Mouse (Mus musculus) natural killer cell, adult 2 months (primary cell): ENCODE data around the gene Evi2a.

Experiments
- DNase-seq, 2 experiments: peaks; one replicate each; pipeline ENCODE4 v3.0.0; 2022; ENCODE audit warnings: low spot score in 2 of 2

Evi2a gene

DNA sequence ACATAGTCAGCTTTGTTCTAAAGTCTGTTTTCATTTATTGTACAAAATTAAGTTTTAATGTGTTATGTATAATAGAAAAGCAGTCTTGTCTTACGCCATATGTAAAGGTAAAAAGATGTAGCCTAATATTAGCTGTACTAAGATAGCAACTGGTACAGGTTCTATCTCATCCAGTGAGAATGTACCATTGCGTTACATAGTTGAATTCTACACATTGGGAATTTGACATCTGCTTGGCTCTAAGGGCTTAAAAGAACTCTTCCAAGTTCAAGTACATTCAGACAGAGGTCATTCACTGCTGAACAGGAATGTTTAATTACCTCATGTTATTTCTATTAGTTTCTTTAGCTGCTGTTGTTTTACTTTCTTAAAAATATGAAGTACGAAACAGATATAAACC is 3.9 kb downstream of the Evi2a start:
- no peak for DNase-seq

GRCm38 (mm10) chr11:79524310-79524575 is 6.2 kb downstream of the Evi2a start:
- DNase-seq, result peak; percentile 31 to 42

DNA sequence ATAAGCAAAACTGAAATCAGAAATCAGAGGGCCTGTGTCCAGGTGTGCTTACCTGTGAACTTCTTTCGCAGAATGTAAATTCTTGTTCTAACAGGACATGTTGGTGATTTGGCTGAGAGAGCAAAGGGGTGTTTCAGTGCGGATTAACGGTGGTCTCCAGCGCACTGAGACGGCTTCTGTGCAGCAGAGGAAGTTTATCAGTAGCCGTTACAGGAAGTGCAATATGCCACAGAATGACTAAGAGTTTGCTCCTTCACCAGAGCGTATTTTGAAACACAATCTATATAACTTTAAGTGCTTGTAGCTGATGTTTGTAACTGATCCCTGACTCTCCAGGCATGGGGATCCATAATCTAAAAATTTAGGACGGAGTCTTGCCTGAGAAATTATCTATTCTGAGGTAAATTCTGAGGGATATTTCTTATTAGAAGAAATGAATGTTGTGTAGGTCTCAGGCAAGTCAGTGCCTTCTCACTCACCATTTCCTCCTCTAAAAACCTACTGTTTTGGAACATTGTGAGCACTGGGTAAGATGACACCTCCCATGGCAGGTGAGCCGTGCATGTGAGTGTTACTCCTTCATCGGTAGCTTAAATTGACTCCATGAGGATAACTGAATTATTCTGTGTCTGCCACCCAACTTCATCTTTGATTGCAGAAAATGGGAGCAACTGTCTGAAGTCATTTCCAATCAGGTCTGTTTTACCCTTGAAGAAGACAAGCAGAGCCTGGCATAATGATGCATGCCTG is 6.7 kb downstream of the Evi2a start, which contains the start of gene Evi2b:
TSS of gene Evi2b (minus strand) at position 203 of the 750 bp plus-strand sequence.
- DNase-seq, result peak; percentile 59 to 60

DNA sequence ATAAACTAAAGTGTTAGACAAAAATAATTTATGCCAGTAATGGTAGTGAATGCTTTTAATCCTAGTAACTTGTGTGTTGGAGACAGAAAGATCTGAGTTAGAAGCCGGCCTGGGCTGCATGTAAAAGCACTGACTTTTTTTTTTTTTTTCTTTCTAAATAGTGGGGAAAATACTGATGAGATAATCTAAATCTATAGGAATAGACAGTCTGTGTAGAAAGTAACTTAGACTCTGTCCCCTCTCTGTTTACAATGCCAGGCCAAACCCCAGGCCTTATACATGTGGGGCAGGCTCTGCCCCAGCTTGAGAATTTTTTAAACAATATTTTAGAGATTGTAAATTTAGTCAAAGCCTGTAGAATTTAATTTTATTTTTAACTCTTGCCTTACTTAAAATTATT is 7.5 kb downstream of the Evi2a start:
- DNase-seq, result no peak

DNA sequence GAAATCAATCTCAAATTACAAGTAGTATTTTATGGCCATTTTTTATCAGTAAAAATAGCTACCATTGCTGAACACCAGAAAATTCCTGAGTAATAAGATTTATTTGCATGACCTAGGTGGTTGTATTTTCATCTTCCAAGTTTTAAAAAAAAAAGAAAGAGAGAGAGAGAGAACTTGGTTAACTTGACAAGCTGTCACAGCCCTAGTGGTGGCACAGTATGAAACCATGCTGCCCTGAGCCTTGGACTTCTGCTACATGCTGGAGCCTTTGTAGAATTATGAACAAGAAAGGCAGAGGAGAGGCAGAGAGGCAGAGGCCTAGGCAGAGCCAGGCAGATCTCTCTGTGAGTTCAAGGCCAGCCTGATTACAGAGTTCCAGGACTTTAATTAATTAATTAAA is 8.5 kb downstream of the Evi2a start:
- DNase-seq, result peak in 1 of 2 experiments; percentile 45

- DNase-seq, result no peak
These were observed 9.6 kb downstream of the Evi2a start for GRCm38 (mm10) chr11:79520772-79521171.

GRCm38 (mm10) chr11:79519878-79520291 is 10.5 kb downstream of the Evi2a start:
- DNase-seq, result peak; percentile 64 to 65

DNA sequence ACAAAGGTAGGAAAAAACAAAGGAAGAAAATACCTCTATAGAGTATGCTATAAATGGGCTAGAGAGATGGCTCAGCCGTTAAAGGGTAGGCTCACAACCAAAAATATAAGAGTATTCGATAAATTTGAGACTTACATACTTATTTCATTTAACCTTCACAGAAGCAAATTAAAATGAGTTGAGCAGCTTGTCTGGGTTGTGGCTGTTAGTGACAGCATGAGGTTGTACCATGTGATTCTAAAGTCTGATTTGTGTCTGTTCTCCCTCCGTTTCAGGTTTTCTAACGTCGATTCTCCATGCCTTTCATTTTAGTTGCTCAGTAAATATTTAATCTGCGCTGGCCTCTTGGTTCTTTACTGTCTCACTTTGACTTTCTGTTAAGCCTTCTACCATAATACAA is 11.1 kb downstream of the Evi2a start:
- no peak for DNase-seq

DNA sequence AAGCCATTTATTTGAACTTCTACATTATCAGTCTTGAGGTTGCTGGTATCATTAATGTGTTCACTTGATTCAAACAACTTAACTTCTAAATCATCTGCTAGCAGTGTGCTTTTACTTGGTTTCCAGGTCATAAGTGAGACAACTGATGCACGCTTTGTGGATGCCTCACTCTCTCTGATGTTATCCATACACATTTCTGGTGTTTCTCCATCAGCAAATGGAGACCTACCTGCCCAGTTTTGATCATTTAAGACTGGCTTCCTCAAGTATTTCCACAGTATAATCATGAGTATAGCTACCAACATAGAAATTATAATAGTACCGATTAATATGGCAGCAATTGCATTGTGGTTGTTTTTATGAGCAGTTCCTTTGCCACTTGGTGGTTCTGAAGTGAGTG is 14.6 kb downstream of the Evi2a start:
- no peak for DNase-seq

- no peak for DNase-seq
These were observed 15.1 kb downstream of the Evi2a start for GRCm38 (mm10) chr11:79515331-79515730.

- DNase-seq, result no peak
These were observed 18.4 kb downstream of the Evi2a start for GRCm38 (mm10) chr11:79511970-79512369.

DNA sequence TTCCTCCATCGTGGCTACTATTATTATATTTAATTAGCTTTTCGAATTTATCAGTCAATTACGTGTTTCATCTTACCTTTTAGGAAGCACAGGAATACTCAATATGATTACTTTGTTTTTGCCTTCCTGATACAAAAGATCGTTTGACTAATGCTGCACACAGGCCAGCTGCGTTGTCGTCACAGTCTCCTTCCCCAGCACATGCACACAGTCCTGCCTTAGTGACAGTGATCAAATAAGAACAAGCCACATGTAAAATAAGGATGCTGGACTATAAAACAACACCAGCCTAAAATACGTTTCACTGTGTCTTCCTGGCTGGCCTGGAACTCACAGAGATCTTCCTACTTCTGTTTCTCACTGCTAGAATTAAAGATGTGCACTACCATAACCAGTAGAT is 25.9 kb downstream of the Evi2a start:
- no peak for DNase-seq

DNA sequence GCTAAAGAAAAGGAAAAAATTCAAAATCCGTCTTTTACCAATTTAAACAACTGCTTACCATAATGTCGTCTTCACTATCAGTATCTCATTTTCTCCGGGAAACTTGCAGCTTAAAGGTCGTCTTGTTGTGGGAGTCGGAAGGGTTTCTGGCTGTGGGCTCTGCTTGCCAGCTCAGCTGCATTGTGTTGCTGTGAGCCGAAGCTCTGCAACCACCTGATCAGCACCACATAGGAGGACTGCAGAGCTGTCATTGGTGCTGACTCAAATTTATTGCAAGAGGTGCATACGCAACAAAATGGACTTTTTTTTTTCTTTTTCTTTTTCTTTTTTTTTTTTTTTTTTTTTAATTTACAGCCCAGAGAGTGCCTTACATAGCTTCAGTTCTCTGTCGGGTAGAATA is 26.6 kb downstream of the Evi2a start, which contains the start of gene Omg:
TSS of gene Omg (minus strand) at position 240 of the 400 bp plus-strand sequence.
- no peak for DNase-seq

DNA sequence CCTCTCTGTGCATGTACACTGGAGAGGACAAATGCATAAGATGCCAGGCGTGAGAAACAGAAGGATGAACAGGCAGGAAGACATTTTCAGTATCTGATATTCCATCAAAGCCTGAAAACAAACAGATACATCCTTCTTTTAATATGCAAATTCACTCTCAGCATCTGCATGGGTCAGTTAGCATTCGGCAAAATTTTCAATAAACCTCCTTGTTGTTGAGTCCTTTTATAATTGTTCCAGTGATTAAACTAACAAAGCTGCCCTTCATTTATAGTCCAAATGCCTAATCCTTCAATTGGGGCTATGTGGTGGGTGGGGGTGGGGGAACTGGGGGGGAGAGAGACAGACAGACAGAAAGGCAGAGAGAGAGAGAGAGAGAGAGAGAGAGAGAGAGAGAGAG is 27.5 kb downstream of the Evi2a start:
- DNase-seq, result no peak

DNA sequence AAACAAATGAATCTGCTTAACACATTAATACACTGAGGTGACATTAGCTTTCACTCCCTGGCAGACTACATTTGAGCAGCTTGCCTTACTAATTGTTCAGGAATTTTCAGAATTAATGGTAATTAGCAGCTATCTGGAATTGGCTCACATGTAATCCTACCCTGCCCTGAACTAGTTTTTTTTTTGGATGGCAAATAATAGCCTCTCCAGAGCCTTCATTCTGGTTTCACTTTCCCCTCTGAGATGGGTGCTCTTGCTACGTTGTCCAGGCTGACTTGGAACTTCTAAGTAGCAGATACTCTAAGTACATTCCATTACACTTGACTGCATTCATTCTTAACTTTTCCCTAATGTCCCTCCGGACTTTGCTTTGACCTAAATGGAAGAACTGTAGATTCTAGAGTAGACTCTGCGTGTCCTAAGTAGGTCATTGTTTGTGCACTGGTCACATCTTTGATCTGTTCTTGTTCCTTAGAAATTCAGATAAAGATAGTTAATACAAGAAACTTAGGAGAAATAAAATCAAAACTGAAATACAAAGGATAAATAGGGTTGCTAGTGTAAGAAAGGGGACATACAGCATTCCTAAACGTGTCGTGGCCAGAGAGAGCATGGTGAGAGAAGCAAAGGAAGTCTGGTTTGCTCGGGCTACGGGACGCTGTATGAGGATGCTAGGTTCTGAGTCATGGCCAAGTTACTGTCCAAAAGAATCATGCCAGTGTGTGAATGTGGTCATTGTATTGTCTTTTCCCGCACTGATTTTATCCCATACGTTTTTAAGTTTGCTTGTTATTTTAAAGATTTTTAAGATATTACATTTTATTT is 35.2 kb downstream of the Evi2a start:
- no peak for DNase-seq

DNA sequence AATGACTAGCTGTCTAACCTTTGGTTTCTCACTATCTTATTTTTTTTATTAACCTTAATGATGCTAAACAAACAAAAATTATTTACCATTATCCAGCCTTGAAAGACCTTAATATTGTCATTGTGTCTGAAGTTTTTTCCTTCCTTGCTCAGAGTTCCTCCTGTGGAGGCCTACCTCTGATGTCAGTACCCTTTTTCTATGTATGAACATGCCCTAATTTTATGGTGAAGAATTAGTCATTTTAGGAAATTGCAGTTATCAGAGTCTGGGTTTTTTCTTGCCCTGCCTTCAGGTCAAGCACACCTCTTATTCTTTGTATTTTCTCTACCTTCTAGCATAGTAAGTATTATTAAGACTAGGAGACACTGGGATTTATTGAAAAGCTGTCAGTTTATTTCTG is 45.7 kb downstream of the Evi2a start:
- DNase-seq, result no peak

DNA sequence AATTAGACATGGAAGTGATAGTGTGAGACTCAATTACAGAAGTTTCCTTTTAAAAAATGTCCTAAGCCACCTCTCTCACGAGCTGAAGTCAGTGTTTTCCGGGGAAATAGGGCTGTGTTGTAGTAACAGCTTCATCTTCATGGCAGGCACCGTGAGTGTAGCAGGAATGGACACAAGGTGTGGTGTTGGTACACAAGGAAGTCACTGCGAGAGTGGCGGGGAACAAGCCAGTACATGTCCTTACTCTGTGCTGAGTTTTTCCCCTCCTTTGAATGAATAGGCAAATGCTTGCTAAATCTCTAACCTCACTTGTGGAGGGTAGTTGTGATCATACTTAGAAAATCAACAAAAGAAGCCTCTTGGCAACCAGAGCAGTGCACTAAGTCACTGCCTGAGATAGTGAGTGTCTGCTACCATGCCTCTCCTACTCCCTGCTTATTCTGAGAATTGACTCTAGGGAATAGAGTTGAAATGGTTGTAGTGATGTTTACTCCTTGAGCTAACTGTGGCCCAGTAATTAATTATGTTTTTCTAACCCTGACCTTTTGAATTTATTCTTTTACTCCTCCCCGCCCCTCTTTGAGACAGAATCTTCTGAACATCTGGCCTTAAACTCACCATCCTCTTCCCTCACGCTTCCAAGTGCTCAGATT is 46.4 kb downstream of the Evi2a start:
- no peak for DNase-seq

DNA sequence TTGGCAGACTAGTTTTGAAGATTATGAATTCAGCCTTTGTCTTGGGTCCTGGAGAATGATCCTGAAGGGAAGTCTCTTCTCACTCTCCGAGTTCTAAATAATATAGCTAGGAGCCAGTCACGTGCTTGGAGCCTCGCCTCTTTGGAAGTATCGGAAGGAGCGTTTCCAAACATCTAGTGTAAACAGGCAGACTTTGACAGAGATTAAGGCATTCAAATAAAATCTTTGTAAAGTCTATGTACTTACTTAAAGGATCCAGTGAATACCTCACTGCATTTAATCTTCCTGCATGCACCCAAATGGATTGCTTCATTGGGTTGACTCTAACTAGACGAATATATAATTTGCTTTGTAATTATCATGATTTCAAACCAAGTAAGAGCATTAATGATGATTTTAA is 47.0 kb downstream of the Evi2a start:
- no peak for DNase-seq
